In the genomic region with DNA sequence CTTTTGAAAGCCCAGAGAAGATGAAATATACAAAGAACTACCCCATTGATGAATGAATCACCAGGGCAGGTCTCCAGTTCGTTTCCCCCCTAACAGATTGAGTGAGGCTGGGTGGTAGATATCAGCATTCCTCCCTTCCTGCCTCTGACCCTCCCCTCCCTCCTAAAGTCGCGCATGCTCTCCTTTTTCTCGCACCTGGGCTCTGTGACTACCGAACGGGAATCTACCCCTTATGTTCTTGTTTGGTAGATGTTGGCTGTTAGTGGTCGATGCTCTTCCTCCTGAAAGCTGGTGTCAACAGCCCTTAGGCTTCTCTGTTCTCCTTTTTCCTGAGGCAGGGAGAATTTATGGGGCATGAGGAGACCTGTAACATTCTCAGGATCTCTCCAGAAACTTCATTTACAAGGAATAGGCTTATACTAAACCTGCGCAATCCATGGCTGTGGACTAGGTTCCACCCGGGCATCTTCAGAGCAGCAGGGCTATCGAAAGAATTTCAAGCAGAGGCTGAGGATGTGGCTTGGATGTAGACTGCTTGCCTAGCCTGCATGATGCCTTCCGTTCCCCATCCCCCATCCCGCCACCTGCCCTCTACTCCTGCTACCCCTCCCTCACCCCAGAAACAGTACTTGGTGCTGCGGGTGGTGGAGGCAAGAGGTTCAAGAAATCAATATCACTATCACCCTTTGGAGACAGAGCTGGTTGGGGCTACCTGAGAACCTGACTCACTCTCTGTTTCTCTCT, we compare ENCODE assay signal across 9 mouse cellular contexts. TPM values are rescaled to one million over a fixed set of nuclear protein-coding genes. Genes with fewer than 3 reads are reported as not detected.
A peak's percentile ranks its signal among the peaks of the same experiment; 100 is the strongest.
DNase-seq lines count a peak whose midpoint lies in the region; ATAC-seq lines count a peak whose summit lies in the region.
"Had no signal": no experiment of that assay in that cellular context is flagged by ENCODE, and none has a peak within 500 bp of the region (broad histone marks: within the 10 kb centered on the region; RNA-seq: fewer than 3 reads in every experiment).

No protein-coding gene starts in this region.

- no peak overlapping the region for H3K9ac ChIP-seq in lung, embryonic 15.5 days
- H3K9ac ChIP-seq in hindbrain, embryonic 16.5 days (ENCODE audit: low read depth, low read length): 0 out of 2 replicates have a peak overlapping the region, but pooled peaks have one; percentile 16

- no peak for ATAC-seq in lung, embryonic 15.5 days (ENCODE audit: borderline replicate concordance, extremely low read depth, low FRiP score, low TSS enrichment)
- ATAC-seq in hindbrain, embryonic 16.5 days: peak; percentile 62

- no peak overlapping the region for H3K4me3 ChIP-seq in lung, embryonic 15.5 days
- peak overlapping the region; percentile 32; the same call in 1 of the 2 replicates for H3K4me3 ChIP-seq in hindbrain, embryonic 16.5 days (ENCODE audit: low read length)

- intact Hi-C loops in left cerebral cortex, postnatal 4 days (cut with DNase I): no loop called here

- no peaks in the 10 kb centered on the region for H3K36me3 ChIP-seq in lung, embryonic 15.5 days
- no peaks in the 10 kb centered on the region for H3K36me3 ChIP-seq in hindbrain, embryonic 16.5 days (ENCODE audit: control insufficient read depth, insufficient read depth, low read length)
- H3K36me3 ChIP-seq in splenic B cell, adult 2 months (ENCODE audit: control insufficient read depth, insufficient read depth, low read length, poor library complexity, severe bottlenecking): no peaks in the 10 kb centered on the region

- no peak overlapping the region for H3K27ac ChIP-seq in lung, embryonic 15.5 days
- H3K27ac ChIP-seq in hindbrain, embryonic 16.5 days (ENCODE audit: low read depth, low read length): no peak overlapping the region

- H3K4me1 ChIP-seq in lung, embryonic 15.5 days: peaks cover 33% of the 10 kb centered on the region
- no peaks in the 10 kb centered on the region; the same call in 1 of the 2 replicates for H3K4me1 ChIP-seq in hindbrain, embryonic 16.5 days (ENCODE audit: control insufficient read depth, insufficient read depth, low read depth, low read length)

- H3K4me2 ChIP-seq in lung, embryonic 15.5 days: peak overlapping the region; percentile 27; the same call in 1 of the 2 replicates
- H3K4me2 ChIP-seq in hindbrain, embryonic 16.5 days (ENCODE audit: low read length): peak overlapping the region; percentile 55

- no peak for DNase-seq in lung, postnatal 25 days (ENCODE audit: low spot score)
- peak; percentile 62 for DNase-seq in R1 (ENCODE audit: low read depth, low spot score)
- peak; percentile 53 for DNase-seq in splenic B cell, adult 2 months (ENCODE audit: low read depth, low spot score)
- no peak for DNase-seq in frontal cortex, postnatal 36 days (ENCODE audit: low spot score in 2 of 2)
- no peak for DNase-seq in adrenal gland, adult 2 months
- DNase-seq in left cerebral cortex, postnatal 4 days: no peak

- H3K27me3 ChIP-seq in lung, embryonic 15.5 days: no peaks in the 10 kb centered on the region
- no peaks in the 10 kb centered on the region for H3K27me3 ChIP-seq in hindbrain, embryonic 16.5 days (replicated peaks; ENCODE audit: control insufficient read depth, insufficient read depth, low read length)
- no peaks in the 10 kb centered on the region for H3K27me3 ChIP-seq in splenic B cell, adult 2 months (ENCODE audit: control insufficient read depth, insufficient read depth, low read length, poor library complexity, severe bottlenecking)

- H3K9me3 ChIP-seq in lung, embryonic 15.5 days: no peaks in the 10 kb centered on the region
- H3K9me3 ChIP-seq in hindbrain, embryonic 16.5 days (ENCODE audit: control insufficient read depth, low read length): no peaks in the 10 kb centered on the region

- 13% methylated on average over 13 of the region's 13 CpGs for WGBS in lung, embryonic 15.5 days
- 24% methylated on average over 13 of the region's 13 CpGs for WGBS in hindbrain, embryonic 16.5 days

RNA-seq across cellular contexts. Expression of a gene that starts 11.3 kb away (rescaled TPM):
- polyA plus RNA-seq in lung, embryonic 15.5 days (2015; fragmentation: Nextera tagmentation; extraction: Ambion mirVana): 19.0 and 22.5 TPM in 2 replicates
- polyA plus RNA-seq in hindbrain, embryonic 16.5 days (2015; fragmentation: Nextera tagmentation; extraction: Ambion mirVana): 9.6 and 10.8 TPM in 2 replicates
- total RNA-seq in adrenal gland, adult 2 months (2021): 10 to 100 TPM; 20.3 to 36.5 TPM
- 9.6 and 12.0 TPM in 2 replicates for polyA plus RNA-seq in adrenal gland, adult 2 months (2012; rRNA removed)
- total RNA-seq in left cerebral cortex, postnatal 4 days (2021): 10 to 100 TPM; 14.6 to 18.8 TPM

RNA-seq across cellular contexts. Expression of a gene that starts 18.3 kb away (rescaled TPM):
- polyA plus RNA-seq in lung, embryonic 15.5 days (2015; fragmentation: Nextera tagmentation; extraction: Ambion mirVana): 1.4 and 2.0 TPM in 2 replicates
- polyA plus RNA-seq in hindbrain, embryonic 16.5 days (2015; fragmentation: Nextera tagmentation; extraction: Ambion mirVana): not detected in 2 replicates
- not detected for total RNA-seq in adrenal gland, adult 2 months (2021)
- 0.12 TPM in 1 of 2 replicates, not detected in the other for polyA plus RNA-seq in adrenal gland, adult 2 months (2012; rRNA removed)
- total RNA-seq in left cerebral cortex, postnatal 4 days (2021): not detected

RNA-seq across cellular contexts. Expression of a gene that starts 32.9 kb away (rescaled TPM):
- polyA plus RNA-seq in lung, embryonic 15.5 days (2015; fragmentation: Nextera tagmentation; extraction: Ambion mirVana): not detected in 2 replicates
- not detected in 2 replicates for polyA plus RNA-seq in hindbrain, embryonic 16.5 days (2015; fragmentation: Nextera tagmentation; extraction: Ambion mirVana)
- not detected for total RNA-seq in adrenal gland, adult 2 months (2021)
- polyA plus RNA-seq in adrenal gland, adult 2 months (2012; rRNA removed): 0.03 TPM in 1 of 2 replicates, not detected in the other
- not detected for total RNA-seq in left cerebral cortex, postnatal 4 days (2021)
- total RNA-seq: common myeloid progenitor, adult 5-6 weeks had no signal

RNA-seq across cellular contexts. Expression of a gene that starts 44.5 kb away (rescaled TPM):
- polyA plus RNA-seq in lung, embryonic 15.5 days (2015; fragmentation: Nextera tagmentation; extraction: Ambion mirVana): not detected in 2 replicates
- polyA plus RNA-seq in hindbrain, embryonic 16.5 days (2015; fragmentation: Nextera tagmentation; extraction: Ambion mirVana): not detected in 2 replicates
- not detected for total RNA-seq in adrenal gland, adult 2 months (2021)
- polyA plus RNA-seq in adrenal gland, adult 2 months (2012; rRNA removed): not detected in 2 replicates
- total RNA-seq in left cerebral cortex, postnatal 4 days (2021): not detected
- total RNA-seq: common myeloid progenitor, adult 5-6 weeks had no signal

RNA-seq across cellular contexts. Expression of a gene that starts 59.0 kb away (rescaled TPM):
- polyA plus RNA-seq in lung, embryonic 15.5 days (2015; fragmentation: Nextera tagmentation; extraction: Ambion mirVana): not detected in 2 replicates
- polyA plus RNA-seq in hindbrain, embryonic 16.5 days (2015; fragmentation: Nextera tagmentation; extraction: Ambion mirVana): not detected in 2 replicates
- not detected for total RNA-seq in adrenal gland, adult 2 months (2021)
- not detected in 2 replicates for polyA plus RNA-seq in adrenal gland, adult 2 months (2012; rRNA removed)
- not detected for total RNA-seq in left cerebral cortex, postnatal 4 days (2021)
- total RNA-seq: common myeloid progenitor, adult 5-6 weeks had no signal

Comparison
In these comparisons a context has a peak if more than half of its experiments do, and no peak if none do; other contexts are left out.
1. DNase-seq: peak in R1 (single experiment) and splenic B cell, adult 2 months (single experiment); none in lung, postnatal 25 days (single experiment), frontal cortex, postnatal 36 days (0 of 2), adrenal gland, adult 2 months (single experiment) and left cerebral cortex, postnatal 4 days (single experiment).